Mouse (Mus musculus) cerebellum, adult 2 months (tissue): ENCODE results near the gene Cdk5rap3.

Source experiments
- CTCF ChIP-seq: fragments of 200-500 bp; IDR thresholded peaks from 2 replicates; pipeline ENCODE4 v1.5.1; 2011; ENCODE audit warnings: low read depth, mild to moderate bottlenecking, control low read depth, low read length, moderate library complexity, borderline replicate concordance; ENCODE audit not compliant: insufficient read depth
- POLR2A ChIP-seq: fragments of 200-500 bp; IDR thresholded peaks from 2 replicates; pipeline ENCODE4 v1.6.1; 2011; ENCODE audit warnings: low read length, control low read depth, borderline replicate concordance; ENCODE audit not compliant: insufficient read depth

- TF ChIP-seq CTCF (peak; percentile 89), POLR2A (no peak)
These were observed 55.7 kb downstream of the Cdk5rap3 start for GRCm38 (mm10) chr11:96860564-96860963.
